8 mouse cellular contexts compared by ENCODE assay signal in genomic region chr8:48553791-48554288, GRCm38 (mm10).
DNase-seq lines count a peak whose midpoint lies in the region; ATAC-seq and TF ChIP-seq lines count a peak whose summit lies in the region.

No protein-coding gene starts in this region.

- peak overlapping the region; percentile 87 for H3K9ac ChIP-seq in forebrain, embryonic 13.5 days
- peak overlapping the region; percentile 89 for H3K9ac ChIP-seq in limb, embryonic 13.5 days
- 0 out of 2 replicates have a peak overlapping the region, but pooled peaks have one; percentile 12 for H3K9ac ChIP-seq in stomach, embryonic 14.5 days (replicated peaks; ENCODE audit: low read depth, low read length)

- H3K27ac ChIP-seq in left cerebral cortex, adult 2 months, result peak overlapping the region; percentile 50
- peak overlapping the region; percentile 57 for H3K27ac ChIP-seq in forebrain, embryonic 13.5 days
- peak overlapping the region; percentile 99 for H3K27ac ChIP-seq in limb, embryonic 13.5 days
- H3K27ac ChIP-seq in stomach, embryonic 14.5 days (ENCODE audit: low read length), result peak overlapping the region; percentile 22; the same call in 1 of the 2 replicates

- intact Hi-C loops in left cerebral cortex, adult 2 months (cut with DNase I), result loop anchor here (5.0 to 10.0 kb wide), 5 partner anchors 42 to 1151 kb away; partner anchors contain the start of gene Tenm3

- under 1% methylated on average over 9 of the region's 9 CpGs for WGBS in forebrain, embryonic 13.5 days
- under 1% methylated on average over 9 of the region's 9 CpGs for WGBS in limb, embryonic 13.5 days
- 1% methylated on average over 9 of the region's 9 CpGs for WGBS in stomach, embryonic 14.5 days

- H3K4me3 ChIP-seq in left cerebral cortex, adult 2 months, result peak overlapping the region; percentile 75
- H3K4me3 ChIP-seq in forebrain, embryonic 13.5 days, result peak overlapping the region; percentile 79
- H3K4me3 ChIP-seq in limb, embryonic 13.5 days, result peak overlapping the region; percentile 77
- peak overlapping the region; percentile 74 for H3K4me3 ChIP-seq in stomach, embryonic 14.5 days (ENCODE audit: low read depth, low read length)

- H3K9me3 ChIP-seq in forebrain, embryonic 13.5 days (replicated peaks), result no peaks in the 10 kb centered on the region
- no peaks in the 10 kb centered on the region for H3K9me3 ChIP-seq in limb, embryonic 13.5 days
- H3K9me3 ChIP-seq in stomach, embryonic 14.5 days (ENCODE audit: control insufficient read depth, low read depth, low read length), result no peaks in the 10 kb centered on the region

- no peak for ATAC-seq in forebrain, embryonic 13.5 days
- no peak for ATAC-seq in limb, embryonic 13.5 days (ENCODE audit: low FRiP score, low read depth)
- ATAC-seq in stomach, embryonic 14.5 days (ENCODE audit: insufficient number of reproducible peaks, insufficient read depth, low FRiP score, low read depth), result no peak

- H3K36me3 ChIP-seq in forebrain, embryonic 13.5 days (ENCODE audit: poor library complexity, severe bottlenecking), result no peaks in the 10 kb centered on the region
- H3K36me3 ChIP-seq in limb, embryonic 13.5 days, result peaks cover 2% of the 10 kb centered on the region
- H3K36me3 ChIP-seq in stomach, embryonic 14.5 days (ENCODE audit: control insufficient read depth, insufficient read depth, low read length), result no peaks in the 10 kb centered on the region

- peak overlapping the region; percentile 87 for H3K4me2 ChIP-seq in forebrain, embryonic 13.5 days
- peak overlapping the region; percentile 76 for H3K4me2 ChIP-seq in limb, embryonic 13.5 days (replicated peaks)
- H3K4me2 ChIP-seq in stomach, embryonic 14.5 days (replicated peaks; ENCODE audit: low read depth, low read length), result peak overlapping the region; percentile 78

- TF ChIP-seq CTCF in left cerebral cortex, adult 2 months (IDR thresholded peaks at IDR 0.05), result no peak

- no peaks in the 10 kb centered on the region for H3K27me3 ChIP-seq in forebrain, embryonic 13.5 days
- H3K27me3 ChIP-seq in limb, embryonic 13.5 days, result no peaks in the 10 kb centered on the region
- no peaks in the 10 kb centered on the region for H3K27me3 ChIP-seq in stomach, embryonic 14.5 days (ENCODE audit: control insufficient read depth, insufficient read depth, low read length)

- no peak for DNase-seq in left cerebral cortex, adult 2 months (ENCODE audit: extremely low spot score in 1 of 2, low spot score in 2 of 2)
- DNase-seq in left cerebral cortex, adult 18-20 months (ENCODE audit: low spot score in 2 of 2), result no peak
- no peak for DNase-seq in frontal cortex, adult 2 months (ENCODE audit: extremely low spot score in 1 of 2, low spot score in 1 of 2)
- DNase-seq in layer of hippocampus, adult 11-12 months (ENCODE audit: low spot score), result no peak
- no peak for DNase-seq in thymus, postnatal 14 days

- peaks cover 20% of the 10 kb centered on the region for H3K4me1 ChIP-seq in forebrain, embryonic 13.5 days
- peaks cover 24% of the 10 kb centered on the region for H3K4me1 ChIP-seq in limb, embryonic 13.5 days
- H3K4me1 ChIP-seq in stomach, embryonic 14.5 days (ENCODE audit: control insufficient read depth, insufficient read depth, low read length), result 0 out of 2 replicates have a peak, but pooled peaks cover 7% of the 10 kb centered on the region

Comparison
In these comparisons a context has a peak if more than half of its experiments do, and no peak if none do; other contexts are left out.
1. H3K27ac ChIP-seq: peak in every context shown above with its lines; median percentile 99 in limb, embryonic 13.5 days; 57 in forebrain, embryonic 13.5 days; 50 in left cerebral cortex, adult 2 months; 22 in stomach, embryonic 14.5 days.
2. H3K9ac ChIP-seq: peak in every context shown above with its lines; median percentile 89 in limb, embryonic 13.5 days; 87 in forebrain, embryonic 13.5 days; 12 in stomach, embryonic 14.5 days.